Mouse (Mus musculus) 3T3-L1 (cell line): ENCODE results near the gene Tead1.
A peak's percentile ranks its signal among the peaks of the same experiment; 100 is the strongest.

Experiments
- DNase-seq: peaks from one replicate; pipeline ENCODE4 v3.0.0-alpha.2; 2015; ENCODE audit warnings: low read depth, low spot score

Tead1 gene

GRCm38 (mm10) chr7:112773601-112774000, 94.5 kb downstream of the Tead1 start:
- DNase-seq, result no peak

GRCm38 (mm10) chr7:112775816-112776215, 96.7 kb downstream of the Tead1 start:
- no peak for DNase-seq

GRCm38 (mm10) chr7:112776670-112777069, 97.6 kb downstream of the Tead1 start:
- DNase-seq, result no peak

- DNase-seq, result no peak
Measured at GRCm38 (mm10) chr7:112779636-112780035, 100.5 kb downstream of the Tead1 start.

- no peak for DNase-seq
Measured at GRCm38 (mm10) chr7:112780910-112781309, 101.8 kb downstream of the Tead1 start.

GRCm38 (mm10) chr7:112781987-112782386, 102.9 kb downstream of the Tead1 start:
- no peak for DNase-seq

- no peak for DNase-seq
Measured at GRCm38 (mm10) chr7:112784278-112784677, 105.2 kb downstream of the Tead1 start.

- DNase-seq, result no peak
Measured at GRCm38 (mm10) chr7:112785271-112785670, 106.2 kb downstream of the Tead1 start.

- peak; percentile 72 for DNase-seq
Measured at GRCm38 (mm10) chr7:112786556-112787225, 107.6 kb downstream of the Tead1 start.

- no peak for DNase-seq
Measured at GRCm38 (mm10) chr7:112787281-112787680, 108.2 kb downstream of the Tead1 start.

- no peak for DNase-seq
Measured at GRCm38 (mm10) chr7:112788321-112788751, 109.2 kb downstream of the Tead1 start.

GRCm38 (mm10) chr7:112789693-112790092, 110.6 kb downstream of the Tead1 start:
- DNase-seq, result no peak

- DNase-seq, result no peak
Measured at GRCm38 (mm10) chr7:112790334-112790733, 111.2 kb downstream of the Tead1 start.

- DNase-seq, result no peak
Measured at GRCm38 (mm10) chr7:112792679-112793078, 113.6 kb downstream of the Tead1 start.

- DNase-seq, result no peak
Measured at GRCm38 (mm10) chr7:112793903-112794302, 114.8 kb downstream of the Tead1 start.

GRCm38 (mm10) chr7:112794481-112794880, 115.4 kb downstream of the Tead1 start:
- no peak for DNase-seq

- peak; percentile 55 for DNase-seq
Measured at GRCm38 (mm10) chr7:112797526-112798321, 118.6 kb downstream of the Tead1 start.

- DNase-seq, result no peak
Measured at GRCm38 (mm10) chr7:112801706-112802105, 122.6 kb downstream of the Tead1 start.

GRCm38 (mm10) chr7:112806718-112807400, 127.7 kb downstream of the Tead1 start:
- DNase-seq, result no peak

- peak; percentile 50 for DNase-seq
Measured at GRCm38 (mm10) chr7:112807401-112807751, 128.3 kb downstream of the Tead1 start.

- DNase-seq, result no peak
Measured at GRCm38 (mm10) chr7:112810752-112811151, 131.6 kb downstream of the Tead1 start.

GRCm38 (mm10) chr7:112812037-112812775, 133.1 kb downstream of the Tead1 start:
- DNase-seq, result no peak
